Mouse (Mus musculus) embryonic stem cell, embryonic (primary cell): ENCODE data around the gene Pbld1.

Experiments used
- CTCF ChIA-PET, 4 experiments: fragments of 300-600 bp in 2 of 4; fragments of 350-600 bp in 2 of 4; sonication (Branson Sonifier 250); formaldehyde crosslinking; loops; one replicate each; lab custom pipeline; 2022; ENCODE audit warnings: inconsistent platforms in 2 of 4; lab: Charles Lee
- POLR2A ChIA-PET, 4 experiments: fragments of 300-600 bp in 2 of 4; fragments of 350-600 bp in 2 of 4; sonication (Branson Sonifier 250); formaldehyde crosslinking; loops; one replicate each; lab custom pipeline; 2022; ENCODE audit warnings: antibody characterized with exemption in 4 of 4, inconsistent platforms in 1 of 4; lab: Charles Lee

Pbld1 gene

DNA sequence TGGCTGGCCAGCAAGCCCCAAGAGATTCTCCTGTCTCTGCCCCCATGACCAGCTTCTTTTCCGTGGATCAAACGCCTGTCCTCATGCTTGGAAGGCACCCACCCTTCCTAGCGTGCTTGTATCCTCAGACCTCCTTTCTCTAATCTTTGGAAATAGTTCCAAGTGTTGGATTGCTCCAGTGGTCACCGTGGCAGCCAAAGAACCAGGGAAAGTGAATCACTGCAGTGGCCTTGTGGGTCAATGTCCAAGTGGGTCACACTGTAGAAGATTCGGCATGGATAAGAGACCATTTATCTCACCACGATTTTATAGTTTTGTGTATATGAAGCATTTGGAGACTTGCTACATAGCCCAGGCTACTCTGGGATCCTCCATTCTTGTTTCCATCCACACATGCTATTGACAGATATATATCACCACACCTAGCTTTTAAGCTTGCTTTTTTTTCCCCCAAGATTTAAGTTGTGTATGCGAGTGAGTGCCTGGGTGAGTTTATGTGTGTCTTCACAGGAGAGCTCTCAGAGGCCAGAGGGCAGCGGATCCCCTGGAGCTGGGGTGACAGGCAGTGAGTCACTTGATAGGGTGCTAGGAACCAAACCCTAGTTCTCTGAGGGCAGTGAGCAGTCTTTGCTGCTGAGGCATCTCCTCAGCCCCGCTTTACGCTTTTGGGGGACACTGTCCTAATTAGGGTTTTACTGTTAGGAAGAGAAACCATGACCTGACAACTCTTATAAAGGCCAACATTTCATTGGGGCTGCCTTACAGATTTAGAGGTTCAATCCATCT lies 32.4 kb upstream of the Pbld1 start:
- ChIA-PET POLR2A (interaction anchor here in 3 of 4 experiments (0.6 to 0.9 kb wide), 3 partner anchors 25 to 116 kb away, joined by 3 to 8 read pairs (median 4); no protein-coding TSS in a partner anchor), CTCF (no interaction called here)

- POLR2A ChIA-PET, result interaction anchor here (0.6 to 1.2 kb wide), 5 partner anchors 18 to 117 kb away, joined by 3 to 8 read pairs (median 4); no protein-coding TSS in a partner anchor
- CTCF ChIA-PET, result interaction anchor here in 2 of 4 experiments (1.1 to 1.2 kb wide), 2 partner anchors 41 to 354 kb away, joined by 3 to 5 read pairs; partner anchors contain the start of gene Dnajc12 (in 1 of the 2)
Measured at GRCm38 (mm10) chr10:63028396-63028795, 31.6 kb upstream of the Pbld1 start.

DNA sequence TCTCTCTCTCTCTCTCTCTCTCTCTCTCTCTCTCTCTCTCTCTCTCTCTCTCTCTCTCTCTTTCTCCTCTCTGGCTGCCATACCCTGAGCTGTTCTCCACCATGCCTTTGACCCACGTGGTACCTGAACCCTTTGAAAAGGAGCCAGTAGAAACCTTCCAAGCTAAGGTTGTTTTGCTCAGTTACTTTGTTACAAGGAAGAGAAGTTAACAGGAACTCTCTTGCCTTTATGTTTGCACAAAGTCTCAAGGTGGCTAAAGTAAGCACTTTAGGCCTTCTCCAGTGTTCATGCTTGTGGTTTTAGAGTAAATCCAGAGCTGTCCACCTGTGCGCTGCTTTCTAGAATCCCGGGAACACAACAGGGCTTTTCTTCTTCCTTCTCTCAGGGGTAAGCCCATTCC lies 27.7 kb upstream of the Pbld1 start:
- POLR2A ChIA-PET, result interaction anchor here in 3 of 4 experiments (0.6 to 2.9 kb wide), 11 partner anchors 8 to 652 kb away, joined by 3 to 17 read pairs (median 6); partner anchors contain the start of genes Hnrnph3 (in 3 of the 3), Pbld2 (in 3 of the 3) and Pbld1 (in 1 of the 3)
- CTCF ChIA-PET, result interaction anchor here (0.6 to 1.2 kb wide), 7 partner anchors 9 to 532 kb away, joined by 3 to 10 read pairs (median 3); partner anchors contain the start of gene Rufy2 (in 1 of the 4)

DNA sequence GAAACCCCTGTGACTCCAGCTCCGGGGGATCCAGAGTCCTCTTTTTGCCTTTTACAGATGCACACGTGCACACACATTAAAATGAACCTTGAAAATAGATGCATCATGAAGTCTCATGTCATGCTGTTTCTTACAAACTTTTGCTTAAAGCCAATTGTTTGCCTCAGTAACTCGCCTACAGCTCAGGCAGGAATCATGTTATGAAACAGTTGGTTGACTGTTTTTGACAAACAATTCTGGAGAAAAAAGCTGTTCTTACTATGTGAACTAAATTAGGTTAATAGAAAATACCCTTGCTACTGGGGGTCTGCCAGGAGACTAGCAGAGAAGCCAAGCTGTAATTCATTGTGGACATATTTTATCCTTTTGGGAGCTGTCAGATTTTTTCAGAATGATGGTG lies 27.0 kb upstream of the Pbld1 start:
- ChIA-PET CTCF (interaction anchor here in 2 of 4 experiments (0.7 to 1.1 kb wide), 2 partner anchors 33 to 45 kb away, joined by 3 to 7 read pairs; no protein-coding TSS in a partner anchor), POLR2A (interaction anchor here in 3 of 4 experiments (0.7 to 2.9 kb wide), 9 partner anchors 9 to 187 kb away, joined by 3 to 16 read pairs (median 4); partner anchors contain the start of genes Hnrnph3 (in 3 of the 3), Pbld2 (in 3 of the 3) and Pbld1 (in 1 of the 3))

DNA sequence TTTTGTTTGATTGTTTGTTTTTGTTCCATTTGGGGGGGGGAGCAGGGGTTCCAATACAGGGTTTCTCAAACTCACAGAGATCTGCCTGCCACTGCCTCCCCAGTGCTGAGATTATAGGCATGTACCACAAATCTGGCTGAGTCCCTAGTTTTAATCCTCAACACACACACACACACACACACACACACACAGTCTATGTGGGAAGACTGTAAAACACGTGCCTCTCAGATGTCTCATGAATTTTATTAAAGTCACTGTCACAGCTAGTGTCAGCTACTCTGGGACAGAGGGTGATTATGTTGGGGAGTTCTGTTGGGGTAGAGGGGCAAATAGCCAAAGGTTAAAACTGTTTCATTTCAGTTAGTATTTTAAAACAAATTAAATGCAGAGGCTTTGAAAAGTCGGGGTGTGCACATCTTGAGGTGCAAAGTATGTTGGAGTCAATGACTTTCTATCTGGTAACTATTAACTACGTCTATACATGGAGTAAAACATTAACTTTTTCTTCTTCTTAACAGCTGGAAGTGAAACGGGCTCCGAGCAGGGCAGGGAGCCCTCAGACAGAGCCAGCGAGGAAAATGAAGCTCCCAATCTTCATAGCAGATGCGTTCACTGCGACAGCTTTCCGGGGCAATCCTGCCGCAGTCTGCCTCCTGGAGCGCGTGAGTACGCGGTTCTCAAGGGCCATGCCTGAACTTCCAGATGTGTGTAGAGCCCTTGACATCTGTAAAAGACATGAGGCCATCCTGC lies 21.2 kb upstream of the Pbld1 start:
- POLR2A ChIA-PET, result interaction anchor here in 2 of 4 experiments (1.0 to 2.6 kb wide), 7 partner anchors 10 to 23 kb away, joined by 3 to 10 read pairs (median 4); partner anchors contain the start of genes Hnrnph3 (in 2 of the 2) and Pbld2 (in 2 of the 2)

GRCm38 (mm10) chr10:63039867-63040628 lies 19.9 kb upstream of the Pbld1 start:
- CTCF ChIA-PET, result interaction anchor here in 2 of 4 experiments (0.6 to 1.1 kb wide), 4 partner anchors 26 to 274 kb away, joined by 3 to 4 read pairs (median 3); no protein-coding TSS in a partner anchor
- POLR2A ChIA-PET, result interaction anchor here in 2 of 4 experiments (0.6 to 2.6 kb wide), 9 partner anchors 9 to 1127 kb away, joined by 3 to 10 read pairs (median 4); partner anchors contain the start of genes Hnrnph3 (in 1 of the 2), Pbld1 (in 1 of the 2), Pbld2 (in 1 of the 2) and Rufy2 (in 1 of the 2)

More for the DNA sequence above, 21.2 kb upstream of the Pbld1 start:
- CTCF ChIA-PET, result interaction anchor here in 2 of 4 experiments (0.6 to 1.1 kb wide), 2 partner anchors 86 to 233 kb away, joined by 4 read pairs; no protein-coding TSS in a partner anchor

GRCm38 (mm10) chr10:63043154-63043553 lies 16.8 kb upstream of the Pbld1 start:
- ChIA-PET POLR2A (interaction anchor here in 2 of 4 experiments (0.7 to 1.5 kb wide), 4 partner anchors 14 to 58 kb away, joined by 3 to 7 read pairs (median 4); partner anchors contain the start of genes Hnrnph3 (in 1 of the 2), Pbld1 (in 1 of the 2) and Pbld2 (in 1 of the 2)), CTCF (interaction anchor here in 3 of 4 experiments (0.6 to 2.2 kb wide), 12 partner anchors 16 to 630 kb away, joined by 3 to 11 read pairs (median 4); partner anchors contain the start of genes Pbld1 (in 2 of the 3) and Dnajc12 (in 1 of the 3))

- POLR2A ChIA-PET, result interaction anchor here in 3 of 4 experiments (0.6 to 2.5 kb wide), 6 partner anchors 8 to 37 kb away, joined by 3 to 9 read pairs (median 6); partner anchors contain the start of gene Pbld1 (in 1 of the 3)
- CTCF ChIA-PET, result interaction anchor here in 1 of 4 experiments (1.9 kb wide), 1 partner anchor 19 kb away, joined by 5 read pairs; no protein-coding TSS in a partner anchor
Measured at GRCm38 (mm10) chr10:63047751-63048150, 12.2 kb upstream of the Pbld1 start.

GRCm38 (mm10) chr10:63049106-63049505 lies 10.9 kb upstream of the Pbld1 start:
- CTCF ChIA-PET, result interaction anchor here in 3 of 4 experiments (1.1 to 1.9 kb wide), 5 partner anchors 17 to 76 kb away, joined by 3 to 5 read pairs (median 4); partner anchors contain the start of gene Rufy2 (in 1 of the 3)
- POLR2A ChIA-PET, result interaction anchor here in 3 of 4 experiments (0.7 to 2.5 kb wide), 19 partner anchors 10 to 562 kb away, joined by 3 to 14 read pairs (median 4); partner anchors contain the start of genes Hnrnph3 (in 3 of the 3), Pbld1 (in 2 of the 3) and Pbld2 (in 2 of the 3)

DNA sequence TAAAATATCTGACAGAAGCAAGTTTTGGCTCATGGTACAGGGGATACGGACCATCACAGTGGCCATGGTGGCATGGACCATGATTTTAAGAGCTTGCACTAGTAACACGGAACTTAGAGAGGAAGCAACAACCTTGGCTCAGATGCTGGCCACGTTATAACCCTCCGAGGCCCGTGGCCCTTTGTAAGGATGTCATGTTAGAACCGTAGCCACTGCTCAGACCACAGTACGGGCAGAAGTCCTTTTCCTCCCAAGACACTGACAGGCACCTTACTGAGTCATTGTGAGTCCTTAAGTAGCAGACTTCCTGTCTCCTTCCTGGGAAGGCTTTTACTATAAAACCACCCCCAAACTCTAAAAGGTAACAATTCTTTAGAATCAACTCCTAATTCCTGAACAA lies 8.7 kb upstream of the Pbld1 start:
- ChIA-PET POLR2A (interaction anchor here in 1 of 4 experiments (1.3 kb wide), 1 partner anchor 12 kb away, joined by 3 read pairs; no protein-coding TSS in a partner anchor), CTCF (no interaction called here)

DNA sequence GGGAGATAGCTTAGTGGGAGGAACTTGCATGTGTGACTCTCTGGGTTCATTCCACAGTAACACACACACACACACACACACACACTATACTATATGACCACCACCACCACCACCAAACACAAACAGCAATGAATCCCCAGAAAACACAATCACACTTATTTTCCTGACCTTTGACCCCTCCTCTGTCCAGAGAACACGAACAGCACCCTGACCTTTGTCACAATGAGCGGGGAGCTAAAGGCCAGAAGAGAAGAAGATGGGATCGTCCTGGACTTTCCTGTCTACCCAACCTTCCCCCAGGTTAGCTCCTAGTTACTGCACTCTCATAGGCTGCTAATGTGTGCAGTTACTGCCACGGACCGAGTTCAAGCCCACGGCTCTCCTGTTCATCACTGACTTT lies 8.0 kb upstream of the Pbld1 start:
- ChIA-PET CTCF (no interaction called here), POLR2A (interaction anchor here in 1 of 4 experiments (1.3 kb wide), 1 partner anchor 13 kb away, joined by 3 read pairs; no protein-coding TSS in a partner anchor)

DNA sequence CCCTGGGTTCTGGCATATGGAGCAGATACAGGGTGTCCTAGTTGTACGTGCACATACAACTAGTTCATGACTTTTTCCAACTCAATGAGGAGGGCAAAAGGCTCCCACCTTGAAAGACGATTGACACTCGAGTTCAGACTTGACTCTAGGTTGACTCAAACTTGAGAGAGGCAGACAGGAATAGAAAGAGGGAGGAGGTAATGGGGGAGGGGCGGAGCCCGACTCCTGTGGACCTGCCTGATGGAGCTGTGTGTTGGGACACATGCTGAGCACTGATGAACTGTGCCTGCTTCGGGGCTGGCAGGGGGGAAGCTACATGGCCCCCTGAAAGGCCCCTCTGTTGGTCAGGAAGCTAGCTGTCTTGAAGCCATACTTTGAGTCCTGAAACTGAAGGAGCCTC lies 7.0 kb upstream of the Pbld1 start:
- CTCF ChIA-PET, result interaction anchor here in 1 of 4 experiments (0.6 to 3.5 kb wide), 2 partner anchors 11 to 60 kb away, joined by 4 to 13 read pairs; no protein-coding TSS in a partner anchor
- POLR2A ChIA-PET, result interaction anchor here (0.5 to 1.8 kb wide), 9 partner anchors 9 to 179 kb away, joined by 3 to 12 read pairs (median 3); partner anchors contain the start of genes Hnrnph3 (in 1 of the 4) and Pbld2 (in 1 of the 4)

- POLR2A ChIA-PET, result interaction anchor here in 2 of 4 experiments (0.6 to 2.4 kb wide), 11 partner anchors 8 to 328 kb away, joined by 3 to 12 read pairs (median 4); partner anchors contain the start of genes Dnajc12 (in 1 of the 2), Hnrnph3 (in 1 of the 2), Pbld2 (in 1 of the 2) and Sirt1 (in 1 of the 2)
- CTCF ChIA-PET, result interaction anchor here (0.6 to 3.5 kb wide), 6 partner anchors 10 to 1063 kb away, joined by 3 to 13 read pairs (median 4); no protein-coding TSS in a partner anchor
Measured at GRCm38 (mm10) chr10:63054071-63054470, 5.9 kb upstream of the Pbld1 start.

GRCm38 (mm10) chr10:63054586-63054985 lies 5.4 kb upstream of the Pbld1 start:
- CTCF ChIA-PET, result interaction anchor here in 3 of 4 experiments (0.6 to 3.5 kb wide), 3 partner anchors 9 to 1063 kb away, joined by 3 to 13 read pairs (median 4); no protein-coding TSS in a partner anchor
- POLR2A ChIA-PET, result interaction anchor here in 2 of 4 experiments (0.6 to 2.4 kb wide), 4 partner anchors 16 to 327 kb away, joined by 3 to 7 read pairs (median 4); partner anchors contain the start of genes Dnajc12 (in 1 of the 2) and Sirt1 (in 1 of the 2)
